Mouse (Mus musculus) midbrain, embryonic 10.5 days (tissue): ENCODE data around the gene Slc15a4. TPM values are rescaled to one million over a fixed set of nuclear protein-coding genes. Genes with fewer than 3 reads are reported as not detected.

ENCODE experiments used
- DNase-seq: peaks from one replicate; pipeline ENCODE4 v3.0.0-alpha.2; 2017; ENCODE audit warnings: low spot score
- H3K27ac ChIP-seq: fragments of 300-500 bp; sonication (generic); replicated peaks from 2 replicates; pipeline ENCODE4 v1.5.1; 2016; ENCODE audit warnings: mild to moderate bottlenecking
- H3K27me3 ChIP-seq: fragments of 300-500 bp; sonication (generic); 2 replicates; pipeline ENCODE4 v1.6.1; 2016; ENCODE audit warnings: low read depth, mild to moderate bottlenecking; ENCODE audit not compliant: poor library complexity, severe bottlenecking
- H3K36me3 ChIP-seq: fragments of 300-500 bp; sonication (generic); 2 replicates; pipeline ENCODE4 v1.6.1; 2016; ENCODE audit warnings: mild to moderate bottlenecking, moderate library complexity
- H3K4me1 ChIP-seq: fragments of 300-500 bp; sonication (generic); 2 replicates; pipeline ENCODE4 v1.6.1; 2016
- H3K4me3 ChIP-seq: fragments of 300-500 bp; sonication (generic); 2 replicates; pipeline ENCODE4 v1.5.1; 2016; ENCODE audit warnings: mild to moderate bottlenecking, moderate library complexity
- H3K9me3 ChIP-seq: fragments of 300-500 bp; sonication (generic); replicated peaks from 2 replicates; pipeline ENCODE4 v1.6.1; 2016; ENCODE audit warnings: mild to moderate bottlenecking
- WGBS: fragments of 180-500 bp; shearing (Covaris S2); methylation state at CpG from one replicate; pipeline ENCODE4 v1.1.7; 2016; 5-methylcytosine and 5-hydroxymethylcytosine counted together
- polyA plus RNA-seq: library from polyadenylated mRNA; unstranded; fragments of >200 nt; fragmentation: Nextera tagmentation; extraction: Ambion mirVana; gene quantifications from 2 replicates; pipeline ENCODE4 v1.2.1, GENCODE M21; 2016

Slc15a4 gene
- polyA plus RNA-seq, 1 experiment from 2014 or later = 26.1 TPM

DNA sequence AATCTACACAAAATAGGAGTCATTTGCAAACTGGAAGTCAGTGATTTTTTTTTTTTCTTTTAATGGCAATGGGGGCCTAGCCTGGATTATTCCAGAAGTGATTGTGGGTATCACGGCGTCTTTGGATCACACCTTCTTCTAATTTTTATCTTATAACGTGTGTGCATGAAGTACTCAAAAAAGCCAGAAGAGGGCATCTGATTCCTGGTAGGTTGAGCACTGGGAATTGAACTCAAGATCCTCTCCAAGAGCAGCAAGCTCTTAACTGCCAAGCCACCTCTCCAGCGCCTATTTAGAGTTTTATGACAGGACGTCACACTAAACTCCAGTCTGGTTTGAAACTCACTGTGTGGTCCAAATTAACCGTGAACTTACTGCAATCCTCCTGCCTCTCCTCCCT is 44.8 kb downstream of the Slc15a4 start:
- Histone ChIP-seq H3K4me1 (no peaks in the 10 kb centered on the region), H3K36me3 (peaks cover 33% of the 10 kb centered on the region), H3K9me3 (0 out of 2 replicates have a peak, but pooled peaks cover 5% of the 10 kb centered on the region), H3K27me3 (no peaks in the 10 kb centered on the region), H3K27ac (no peak overlapping the region), H3K4me3 (no peak overlapping the region)
- DNase-seq = no peak
- WGBS = 79% methylated on average over 6 of the region's 6 CpGs

DNA sequence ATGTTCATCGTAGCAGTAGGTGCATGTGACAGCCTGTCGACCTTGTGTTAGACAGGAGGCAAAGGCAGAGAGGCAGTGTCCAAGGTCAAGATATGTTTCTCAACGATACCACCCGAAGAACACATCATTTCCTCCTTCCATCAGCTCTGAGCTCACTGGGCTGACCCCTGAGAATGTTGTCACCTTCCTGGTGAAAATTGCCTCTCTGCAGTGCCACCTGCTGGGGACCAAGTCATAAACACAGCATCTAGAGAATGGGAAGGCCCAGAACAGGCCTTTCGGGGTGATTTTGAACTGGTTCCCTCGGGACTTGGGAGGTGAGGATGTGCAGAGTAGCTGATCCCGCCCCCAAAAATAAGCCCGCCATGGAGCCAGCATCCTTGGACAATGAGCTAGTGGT is 49.0 kb downstream of the Slc15a4 start:
- Histone ChIP-seq H3K27me3 (no peaks in the 10 kb centered on the region), H3K4me3 (no peak overlapping the region), H3K9me3 (0 out of 2 replicates have a peak, but pooled peaks cover 5% of the 10 kb centered on the region), H3K36me3 (peaks cover 5% of the 10 kb centered on the region; the same call in 1 of the 2 replicates), H3K4me1 (peaks cover 5% of the 10 kb centered on the region; the same call in 1 of the 2 replicates), H3K27ac (no peak overlapping the region)
- DNase-seq = no peak
- 84% methylated on average over 8 of the region's 8 CpGs for WGBS

- 59% methylated on average over 8 of the region's 8 CpGs for WGBS
- no peaks in the 10 kb centered on the region for H3K9me3 ChIP-seq
- H3K4me1 ChIP-seq = peaks cover 11% of the 10 kb centered on the region; the same call in 1 of the 2 replicates
- H3K36me3 ChIP-seq = no peaks in the 10 kb centered on the region
- no peak overlapping the region for H3K4me3 ChIP-seq
- H3K27me3 ChIP-seq = no peaks in the 10 kb centered on the region
- DNase-seq = peak; percentile 22
- no peak overlapping the region for H3K27ac ChIP-seq
Measured at GRCm38 (mm10) chr5:127577419-127577818, 55.3 kb downstream of the Slc15a4 start.

- no peaks in the 10 kb centered on the region for H3K27me3 ChIP-seq
- H3K4me3 ChIP-seq = no peak overlapping the region
- peaks cover 39% of the 10 kb centered on the region for H3K4me1 ChIP-seq
- H3K27ac ChIP-seq = peak overlapping the region; percentile 80
- peak; percentile 44 for DNase-seq
- H3K9me3 ChIP-seq = no peaks in the 10 kb centered on the region
- WGBS = 57% methylated on average over 6 of the region's 6 CpGs
- H3K36me3 ChIP-seq = peaks cover 27% of the 10 kb centered on the region
Measured at GRCm38 (mm10) chr5:127567165-127567741, 65.4 kb downstream of the Slc15a4 start.

DNA sequence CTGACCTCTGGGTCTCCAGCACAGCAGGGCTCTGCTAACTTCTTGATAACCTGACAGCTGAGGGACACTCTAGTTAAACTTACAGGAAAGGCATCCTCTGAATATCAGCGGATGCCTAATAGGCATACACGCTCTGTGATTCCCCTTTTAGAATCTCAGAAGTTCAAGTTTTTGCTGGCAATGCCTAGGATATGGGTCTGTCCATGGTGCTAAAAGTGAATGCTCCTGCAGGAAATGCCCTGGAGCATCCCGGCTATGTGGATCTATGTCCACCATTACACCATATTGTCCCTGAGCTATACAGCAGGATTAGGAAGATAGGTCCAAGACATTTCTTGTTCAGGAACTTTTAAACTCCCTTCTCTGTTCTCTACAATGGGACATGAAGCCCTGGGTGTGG is 71.6 kb downstream of the Slc15a4 start:
- peaks cover 49% of the 10 kb centered on the region for H3K36me3 ChIP-seq
- no peak overlapping the region for H3K4me3 ChIP-seq
- no peak for DNase-seq
- peaks cover 11% of the 10 kb centered on the region for H3K4me1 ChIP-seq
- H3K27me3 ChIP-seq = no peaks in the 10 kb centered on the region
- 0 out of 2 replicates have a peak, but pooled peaks cover 2% of the 10 kb centered on the region for H3K9me3 ChIP-seq
- WGBS = 89% methylated on average over 3 of the region's 3 CpGs
- H3K27ac ChIP-seq = no peak overlapping the region

DNA sequence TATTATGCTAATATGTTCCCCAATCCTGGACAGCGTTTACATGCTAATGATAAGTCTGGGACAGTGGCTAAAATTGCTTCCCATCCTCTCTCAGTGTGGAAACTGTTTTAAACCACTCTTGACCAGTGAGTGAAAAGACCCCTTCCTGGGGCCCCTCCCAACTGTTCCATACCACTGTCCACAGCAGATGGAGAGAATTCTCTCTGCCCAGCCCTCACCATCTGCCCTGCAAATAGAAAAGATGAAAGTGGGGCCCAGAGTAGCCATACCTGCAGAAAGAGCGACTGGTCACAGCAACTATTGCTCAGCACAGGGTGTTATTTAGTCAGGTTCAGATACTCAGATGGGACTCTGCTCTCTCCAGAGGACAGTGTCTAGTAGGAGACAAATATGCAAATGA is 84.6 kb downstream of the Slc15a4 start:
- no peaks in the 10 kb centered on the region for H3K27me3 ChIP-seq
- peaks cover 19% of the 10 kb centered on the region for H3K36me3 ChIP-seq
- H3K9me3 ChIP-seq = no peaks in the 10 kb centered on the region
- H3K4me3 ChIP-seq = no peak overlapping the region
- no peaks in the 10 kb centered on the region for H3K4me1 ChIP-seq
- H3K27ac ChIP-seq = no peak overlapping the region
- 88% methylated on average over 2 of the region's 2 CpGs for WGBS
- no peak for DNase-seq

DNA sequence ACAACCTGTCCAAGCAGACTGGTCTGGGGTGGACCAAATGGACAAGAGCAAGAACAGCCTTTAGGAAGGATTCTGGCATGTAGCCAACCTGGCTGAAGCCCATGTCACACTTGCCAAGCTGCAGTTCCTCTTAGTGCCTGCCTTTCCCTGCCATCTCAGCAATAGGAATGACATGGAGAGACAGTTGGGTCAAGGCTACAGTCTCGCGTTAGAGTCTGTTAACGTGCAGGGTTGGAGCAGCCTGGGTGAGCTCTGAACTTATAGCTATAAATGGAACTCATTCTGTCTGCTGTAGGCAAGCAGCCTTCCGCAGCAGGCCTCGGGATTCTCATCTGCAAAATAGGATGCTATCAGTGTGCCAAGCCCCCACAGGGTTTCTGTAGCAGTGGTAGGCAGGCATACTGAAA is 86.1 kb downstream of the Slc15a4 start:
- Histone ChIP-seq H3K27ac (no peak overlapping the region), H3K36me3 (peaks cover 7% of the 10 kb centered on the region), H3K4me3 (no peak overlapping the region), H3K27me3 (no peaks in the 10 kb centered on the region), H3K4me1 (no peaks in the 10 kb centered on the region), H3K9me3 (no peaks in the 10 kb centered on the region)
- 94% methylated on average over 5 of the region's 5 CpGs for WGBS
- no peak for DNase-seq

Other genes starting within 250 kb of the Slc15a4 start
- gene Glt1d1, start 635 bp downstream of the Slc15a4 start, polyA plus RNA-seq = 1.3 and 1.4 TPM in 2 replicates